Mouse (Mus musculus): ENCODE results near the gene Rtl5. TPM values are rescaled to one million over a fixed set of nuclear protein-coding genes. Genes with fewer than 3 reads are reported as not detected.

The Rtl5 gene
- polyA plus RNA-seq, 1 experiment, result 27.0 TPM

DNA sequence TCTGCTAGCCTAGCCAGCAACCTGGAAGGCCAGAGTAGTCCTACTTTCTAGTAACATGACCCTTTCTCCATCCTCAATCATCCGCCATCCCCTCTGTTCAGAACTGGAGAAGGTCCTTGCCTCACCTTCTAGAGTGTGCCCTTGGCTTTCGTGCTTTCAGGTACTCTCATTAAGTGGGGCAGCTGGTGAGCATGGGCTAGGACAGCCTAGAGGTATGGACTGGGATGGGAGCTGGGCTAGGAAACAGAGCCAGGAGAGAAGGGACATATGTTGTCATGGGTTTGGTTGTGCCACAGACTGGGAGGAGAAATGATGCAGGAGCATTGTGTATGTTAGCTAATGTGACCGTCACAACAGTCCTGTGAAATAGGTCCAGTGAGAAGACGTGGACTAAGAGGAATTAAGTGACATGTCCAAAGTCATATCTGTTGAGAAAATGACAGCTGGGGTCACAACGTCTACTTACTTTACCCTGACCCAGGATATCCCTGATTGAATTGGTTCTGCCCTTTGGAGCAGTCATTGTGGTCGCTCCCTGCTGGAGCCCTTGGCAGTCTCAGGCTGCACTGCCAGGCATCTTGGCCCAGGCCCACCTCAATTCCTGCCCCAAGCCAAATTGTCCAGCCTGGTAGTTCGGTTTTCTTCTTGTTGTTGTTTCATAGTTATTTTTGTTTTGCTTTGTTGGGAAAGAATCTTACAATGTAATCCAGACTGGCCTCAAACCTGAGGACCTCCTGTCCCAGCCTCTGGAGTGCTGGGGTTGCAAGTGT, 51.4 kb downstream of the Rtl5 start:
- Histone ChIP-seq H3K27ac (ENCODE audit: insufficient read depth, low read depth, low read length) (no peak overlapping the region), H3K4me3 (ENCODE audit: insufficient read depth, low read length) (no peak overlapping the region), H3K4me1 (ENCODE audit: control insufficient read depth, insufficient read depth, low read length) (peaks cover 20% of the 10 kb centered on the region)
- TF ChIP-seq CTCF (IDR thresholded peaks at IDR 0.05; ENCODE audit: low read depth, low read length), result no peak
- no peak for TF ChIP-seq POLR2A (IDR thresholded peaks at IDR 0.05; ENCODE audit: borderline replicate concordance, low read depth, low read length)

DNA sequence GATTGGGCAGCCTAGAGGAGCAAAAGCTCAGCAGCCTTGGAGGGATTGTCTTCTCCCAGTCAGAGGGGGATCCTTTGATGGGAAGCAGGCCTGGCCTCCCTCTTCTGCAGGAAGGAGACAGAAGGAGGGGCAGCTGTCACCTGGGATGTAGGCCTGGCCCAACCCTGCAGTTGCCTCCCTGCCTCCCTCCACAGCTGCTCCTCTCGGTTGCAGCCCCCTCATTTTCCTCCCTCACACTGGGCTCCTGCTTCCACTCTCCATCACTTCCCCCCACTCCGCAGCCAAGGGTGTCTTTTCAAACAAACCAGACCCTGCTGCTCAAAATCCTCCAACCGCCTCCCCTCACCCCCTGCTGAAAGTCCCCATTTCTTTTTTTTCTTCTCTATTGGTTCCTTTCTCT, 52.2 kb downstream of the Rtl5 start:
- no peak for TF ChIP-seq CTCF (IDR thresholded peaks at IDR 0.05; ENCODE audit: low read depth, low read length)
- no peak for TF ChIP-seq POLR2A (IDR thresholded peaks at IDR 0.05; ENCODE audit: borderline replicate concordance, low read depth, low read length)
- Histone ChIP-seq H3K27ac (ENCODE audit: insufficient read depth, low read depth, low read length) (no peak overlapping the region), H3K4me1 (ENCODE audit: control insufficient read depth, insufficient read depth, low read length) (peaks cover 14% of the 10 kb centered on the region), H3K4me3 (ENCODE audit: insufficient read depth, low read length) (no peak overlapping the region)

DNA sequence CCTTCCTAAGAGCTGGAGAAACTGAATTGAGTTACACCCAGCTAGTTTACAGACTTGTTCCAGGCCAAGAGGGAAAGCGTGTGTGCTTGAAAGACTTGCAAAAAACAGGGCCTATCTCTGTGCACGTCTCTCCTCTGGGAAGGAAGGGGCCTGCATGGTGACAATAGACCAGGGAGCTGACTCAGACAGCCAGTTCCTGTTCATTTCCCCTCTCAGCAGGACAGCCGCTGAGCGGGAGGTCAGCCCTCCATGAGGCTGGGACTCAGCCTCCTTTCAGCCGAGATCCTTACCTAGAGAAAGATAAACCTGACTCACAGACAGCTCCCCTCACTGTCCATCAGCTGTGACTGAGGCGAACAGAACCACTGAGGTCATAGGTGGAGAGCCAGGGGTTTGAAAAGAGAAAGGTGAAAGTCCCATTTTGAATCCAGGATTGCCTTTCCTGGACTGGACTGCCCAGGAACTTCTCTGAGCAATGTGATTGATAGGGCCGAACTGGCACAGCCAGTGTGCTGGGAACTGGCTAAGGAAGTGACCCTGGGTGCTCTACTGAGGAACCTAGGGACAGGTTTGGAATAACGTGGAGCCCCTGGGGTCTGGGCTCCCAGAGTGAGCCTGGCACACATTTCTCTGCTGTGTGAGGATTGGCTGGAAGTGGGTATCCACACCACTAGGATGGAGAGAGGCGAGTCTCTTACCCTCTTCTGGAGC, 53.7 kb downstream of the Rtl5 start:
- H3K4me3 ChIP-seq (ENCODE audit: insufficient read depth, low read length), result peak overlapping the region; percentile 2; the same call in 1 of the 2 replicates
- TF ChIP-seq CTCF (IDR thresholded peaks at IDR 0.05; ENCODE audit: low read depth, low read length), result no peak
- TF ChIP-seq POLR2A (IDR thresholded peaks at IDR 0.05; ENCODE audit: borderline replicate concordance, low read depth, low read length), result no peak
- peak overlapping the region; percentile 56 for H3K27ac ChIP-seq (ENCODE audit: insufficient read depth, low read depth, low read length)
- peaks cover 13% of the 10 kb centered on the region for H3K4me1 ChIP-seq (ENCODE audit: control insufficient read depth, insufficient read depth, low read length)

Other genes starting within 250 kb of the Rtl5 start
- 3.5 and 4.6 TPM in 2 replicates for gene Nhsl2, start 221.9 kb downstream of the Rtl5 start, polyA plus RNA-seq (2012; ENCODE audit: insufficient read depth, insufficient read length, missing spikeins)
- 99.9 and 103 TPM in 2 replicates for gene Pin4, start 48.1 kb upstream of the Rtl5 start, polyA plus RNA-seq (2012; ENCODE audit: insufficient read depth, insufficient read length, missing spikeins)
- gene Ercc6l, start 85.8 kb upstream of the Rtl5 start, polyA plus RNA-seq (2012; ENCODE audit: insufficient read depth, insufficient read length, missing spikeins), result 7.0 and 7.8 TPM in 2 replicates
- 1,772 and 1,842 TPM in 2 replicates for gene Rps4x, start 118.1 kb upstream of the Rtl5 start, polyA plus RNA-seq (2012; ENCODE audit: insufficient read depth, insufficient read length, missing spikeins)
- gene Cited1, start 180.9 kb upstream of the Rtl5 start, polyA plus RNA-seq (2012; ENCODE audit: insufficient read depth, insufficient read length, missing spikeins), result not detected in 2 replicates

All from bone marrow macrophage, adult 2 months (primary cell).